Mouse (Mus musculus): ENCODE measurements at regions not wholly inside any gene's neighbourhood (a gene's known extent, or its start where the extent isn't known, plus 50 kb on each side); places are given as distances from the start of the nearest gene placed in this dataset.

- no peak for DNase-seq (ENCODE audit: low read depth)
These were observed 324.4 kb downstream of the Gm45692 start for GRCm38 (mm10) chr8:26443735-26444134.

- no peak for DNase-seq (ENCODE audit: low read depth)
These were observed 326.7 kb downstream of the Gm45692 start for GRCm38 (mm10) chr8:26445991-26446390.

GRCm38 (mm10) chr8:26447886-26448640 lies 328.7 kb downstream of the Gm45692 start:
- no peak for DNase-seq (ENCODE audit: low read depth)

- DNase-seq (ENCODE audit: low read depth) = no peak
These were observed 330.0 kb downstream of the Gm45692 start for GRCm38 (mm10) chr8:26449291-26449690.

GRCm38 (mm10) chr8:26450543-26450942 lies 331.2 kb downstream of the Gm45692 start:
- DNase-seq (ENCODE audit: low read depth) = no peak

- DNase-seq (ENCODE audit: low read depth) = no peak
These were observed 333.7 kb downstream of the Gm45692 start for GRCm38 (mm10) chr8:26452976-26453573.

GRCm38 (mm10) chr8:26465346-26465745 lies 346.0 kb downstream of the Gm45692 start:
- DNase-seq (ENCODE audit: low read depth) = no peak

GRCm38 (mm10) chr8:26468441-26468840 lies 349.1 kb downstream of the Gm45692 start:
- DNase-seq (ENCODE audit: low read depth) = no peak

- DNase-seq (ENCODE audit: low read depth) = no peak
These were observed 350.4 kb downstream of the Gm45692 start for GRCm38 (mm10) chr8:26469705-26470104.

- no peak for DNase-seq (ENCODE audit: low read depth)
These were observed 352.6 kb downstream of the Gm45692 start for GRCm38 (mm10) chr8:26471811-26472550.

- no peak for DNase-seq (ENCODE audit: low read depth)
These were observed 365.4 kb downstream of the Gm45692 start for GRCm38 (mm10) chr8:26484749-26485148.

- DNase-seq (ENCODE audit: low read depth) = no peak
These were observed 368.5 kb downstream of the Gm45692 start for GRCm38 (mm10) chr8:26487866-26488265.

GRCm38 (mm10) chr8:26488590-26488989 lies 369.3 kb downstream of the Gm45692 start:
- no peak for DNase-seq (ENCODE audit: low read depth)

- no peak for DNase-seq (ENCODE audit: low read depth)
These were observed 382.0 kb downstream of the Gm45692 start for GRCm38 (mm10) chr8:26501196-26501813.

- DNase-seq (ENCODE audit: low read depth) = no peak
These were observed 382.7 kb downstream of the Gm45692 start for GRCm38 (mm10) chr8:26501814-26502572.

- DNase-seq (ENCODE audit: low read depth) = no peak
These were observed 383.4 kb downstream of the Gm45692 start for GRCm38 (mm10) chr8:26502772-26503171.

- DNase-seq (ENCODE audit: low read depth) = no peak
These were observed 384.6 kb downstream of the Gm45692 start for GRCm38 (mm10) chr8:26503918-26504317.

GRCm38 (mm10) chr8:26504319-26505035 lies 385.1 kb downstream of the Gm45692 start:
- no peak for DNase-seq (ENCODE audit: low read depth)

GRCm38 (mm10) chr8:26507611-26508070 lies 388.3 kb downstream of the Gm45692 start:
- no peak for DNase-seq (ENCODE audit: low read depth)

- DNase-seq (ENCODE audit: low read depth) = no peak
These were observed 389.9 kb downstream of the Gm45692 start for GRCm38 (mm10) chr8:26509254-26509653.

- DNase-seq (ENCODE audit: low read depth) = no peak
These were observed 393.7 kb downstream of the Gm45692 start for GRCm38 (mm10) chr8:26513001-26513400.

Measured in fibroblast of lung, adult 2 months (primary cell).